Mouse (Mus musculus): ENCODE data around the gene Dgki. TPM values are rescaled to one million over a fixed set of nuclear protein-coding genes. Genes with fewer than 3 reads are reported as not detected.

Dgki gene
- total and polyA plus RNA-seq, 2 experiments from 2014 or later: 0.11 to 0.33 TPM

- 80% methylated on average over 12 of the region's 12 CpGs for WGBS
- Histone ChIP-seq H3K36me3 (replicated peaks; ENCODE audit: control insufficient read depth, insufficient read depth, low read length) (no peaks in the 10 kb centered on the region), H3K27ac (ENCODE audit: low read depth) (no peak overlapping the region), H3K9me3 (replicated peaks; ENCODE audit: control insufficient read depth, low read length) (peaks cover 6% of the 10 kb centered on the region; the same call in 1 of the 2 replicates), H3K4me1 (ENCODE audit: control insufficient read depth, insufficient read depth) (no peaks in the 10 kb centered on the region), H3K4me2 (ENCODE audit: low read depth, low read length) (no peak overlapping the region), H3K9ac (replicated peaks; ENCODE audit: low read depth, low read length) (no peak overlapping the region), H3K4me3 (ENCODE audit: low read depth, low read length) (no peak overlapping the region), H3K27me3 (ENCODE audit: control insufficient read depth, insufficient read depth, low read length) (no peaks in the 10 kb centered on the region)
- no peak for ATAC-seq (ENCODE audit: insufficient read depth, low read depth)
- DNase-seq (ENCODE audit: low spot score): no peak
- TF ChIP-seq EP300 (IDR thresholded peaks at IDR 0.05; ENCODE audit: low read depth): no peak
- TF ChIP-seq CTCF (IDR thresholded peaks at IDR 0.05; ENCODE audit: low read depth): no peak
These were observed 128.7 kb downstream of the Dgki start for GRCm38 (mm10) chr6:37171149-37171832.

- Histone ChIP-seq H3K27ac (ENCODE audit: low read depth) (no peak overlapping the region), H3K4me2 (ENCODE audit: low read depth, low read length) (no peak overlapping the region), H3K4me1 (ENCODE audit: control insufficient read depth, insufficient read depth) (no peaks in the 10 kb centered on the region), H3K9ac (replicated peaks; ENCODE audit: low read depth, low read length) (no peak overlapping the region), H3K36me3 (replicated peaks; ENCODE audit: control insufficient read depth, insufficient read depth, low read length) (no peaks in the 10 kb centered on the region), H3K27me3 (ENCODE audit: control insufficient read depth, insufficient read depth, low read length) (no peaks in the 10 kb centered on the region), H3K4me3 (ENCODE audit: low read depth, low read length) (no peak overlapping the region), H3K9me3 (replicated peaks; ENCODE audit: control insufficient read depth, low read length) (no peaks in the 10 kb centered on the region)
- no peak for DNase-seq (ENCODE audit: low spot score)
- 68% methylated on average over 3 of the region's 3 CpGs for WGBS
- ATAC-seq (ENCODE audit: insufficient read depth, low read depth): no peak
- TF ChIP-seq CTCF (IDR thresholded peaks at IDR 0.05; ENCODE audit: low read depth): no peak
- TF ChIP-seq EP300 (IDR thresholded peaks at IDR 0.05; ENCODE audit: low read depth): no peak
These were observed 141.1 kb downstream of the Dgki start for GRCm38 (mm10) chr6:37158880-37159279.

GRCm38 (mm10) chr6:37154051-37154450 is 145.9 kb downstream of the Dgki start:
- WGBS: 94% methylated on average over 1 of the region's 1 CpGs
- Histone ChIP-seq H3K9ac (replicated peaks; ENCODE audit: low read depth, low read length) (no peak overlapping the region), H3K27me3 (ENCODE audit: control insufficient read depth, insufficient read depth, low read length) (no peaks in the 10 kb centered on the region), H3K36me3 (replicated peaks; ENCODE audit: control insufficient read depth, insufficient read depth, low read length) (no peaks in the 10 kb centered on the region), H3K4me3 (ENCODE audit: low read depth, low read length) (no peak overlapping the region), H3K9me3 (replicated peaks; ENCODE audit: control insufficient read depth, low read length) (no peaks in the 10 kb centered on the region), H3K27ac (ENCODE audit: low read depth) (no peak overlapping the region), H3K4me1 (ENCODE audit: control insufficient read depth, insufficient read depth) (no peaks in the 10 kb centered on the region), H3K4me2 (ENCODE audit: low read depth, low read length) (no peak overlapping the region)
- TF ChIP-seq CTCF (IDR thresholded peaks at IDR 0.05; ENCODE audit: low read depth) (no peak), EP300 (IDR thresholded peaks at IDR 0.05; ENCODE audit: low read depth) (no peak)
- DNase-seq (ENCODE audit: low spot score) (no peak), ATAC-seq (ENCODE audit: insufficient read depth, low read depth) (no peak)

- Histone ChIP-seq H3K4me2 (ENCODE audit: low read depth, low read length) (no peak overlapping the region), H3K4me3 (ENCODE audit: low read depth, low read length) (no peak overlapping the region), H3K9me3 (replicated peaks; ENCODE audit: control insufficient read depth, low read length) (no peaks in the 10 kb centered on the region), H3K36me3 (replicated peaks; ENCODE audit: control insufficient read depth, insufficient read depth, low read length) (no peaks in the 10 kb centered on the region), H3K27me3 (ENCODE audit: control insufficient read depth, insufficient read depth, low read length) (no peaks in the 10 kb centered on the region), H3K27ac (ENCODE audit: low read depth) (no peak overlapping the region), H3K4me1 (ENCODE audit: control insufficient read depth, insufficient read depth) (no peaks in the 10 kb centered on the region), H3K9ac (replicated peaks; ENCODE audit: low read depth, low read length) (no peak overlapping the region)
- DNase-seq (ENCODE audit: low spot score) (no peak), ATAC-seq (ENCODE audit: insufficient read depth, low read depth) (no peak)
- TF ChIP-seq CTCF (IDR thresholded peaks at IDR 0.05; ENCODE audit: low read depth): no peak
- no peak for TF ChIP-seq EP300 (IDR thresholded peaks at IDR 0.05; ENCODE audit: low read depth)
- WGBS: 72% methylated on average over 2 of the region's 2 CpGs
These were observed 149.5 kb downstream of the Dgki start for GRCm38 (mm10) chr6:37150483-37150882.

GRCm38 (mm10) chr6:37150038-37150437 is 149.9 kb downstream of the Dgki start:
- Histone ChIP-seq H3K4me1 (ENCODE audit: control insufficient read depth, insufficient read depth) (no peaks in the 10 kb centered on the region), H3K27me3 (ENCODE audit: control insufficient read depth, insufficient read depth, low read length) (no peaks in the 10 kb centered on the region), H3K4me2 (ENCODE audit: low read depth, low read length) (no peak overlapping the region), H3K9ac (replicated peaks; ENCODE audit: low read depth, low read length) (no peak overlapping the region), H3K36me3 (replicated peaks; ENCODE audit: control insufficient read depth, insufficient read depth, low read length) (no peaks in the 10 kb centered on the region), H3K9me3 (replicated peaks; ENCODE audit: control insufficient read depth, low read length) (no peaks in the 10 kb centered on the region), H3K4me3 (ENCODE audit: low read depth, low read length) (no peak overlapping the region), H3K27ac (ENCODE audit: low read depth) (no peak overlapping the region)
- no peak for TF ChIP-seq EP300 (IDR thresholded peaks at IDR 0.05; ENCODE audit: low read depth)
- no peak for TF ChIP-seq CTCF (IDR thresholded peaks at IDR 0.05; ENCODE audit: low read depth)
- 72% methylated on average over 4 of the region's 4 CpGs for whole genome bisulfite sequencing
- ATAC-seq (ENCODE audit: insufficient read depth, low read depth) (no peak), DNase-seq (ENCODE audit: low spot score) (no peak)

- Histone ChIP-seq H3K36me3 (replicated peaks; ENCODE audit: control insufficient read depth, insufficient read depth, low read length) (no peaks in the 10 kb centered on the region), H3K4me2 (ENCODE audit: low read depth, low read length) (no peak overlapping the region), H3K27ac (ENCODE audit: low read depth) (no peak overlapping the region), H3K4me1 (ENCODE audit: control insufficient read depth, insufficient read depth) (no peaks in the 10 kb centered on the region), H3K9me3 (replicated peaks; ENCODE audit: control insufficient read depth, low read length) (no peaks in the 10 kb centered on the region), H3K9ac (replicated peaks; ENCODE audit: low read depth, low read length) (no peak overlapping the region), H3K4me3 (ENCODE audit: low read depth, low read length) (no peak overlapping the region), H3K27me3 (ENCODE audit: control insufficient read depth, insufficient read depth, low read length) (no peaks in the 10 kb centered on the region)
- DNase-seq (ENCODE audit: low spot score): no peak
- 84% methylated on average over 6 of the region's 6 CpGs for WGBS
- TF ChIP-seq CTCF (IDR thresholded peaks at IDR 0.05; ENCODE audit: low read depth) (no peak), EP300 (IDR thresholded peaks at IDR 0.05; ENCODE audit: low read depth) (no peak)
- ATAC-seq (ENCODE audit: insufficient read depth, low read depth): no peak
These were observed 150.8 kb downstream of the Dgki start for GRCm38 (mm10) chr6:37149196-37149595.
